Mouse (Mus musculus): ENCODE measurements around the gene Arid3b. TPM values are rescaled to one million over a fixed set of nuclear protein-coding genes. Genes with fewer than 3 reads are reported as not detected.

Arid3b gene
- total RNA-seq, 1 experiment = 23.4 TPM

- H3K9ac ChIP-seq (ENCODE audit: insufficient read depth, low read depth, low read length, poor library complexity, severe bottlenecking) = no peak overlapping the region
- H3K4me3 ChIP-seq (ENCODE audit: insufficient read depth in 1 of 2, low read depth in 1 of 2, low read length in 2 of 2, poor library complexity in 1 of 2, severe bottlenecking in 1 of 2) = no peak overlapping the region
- TF ChIP-seq HCFC1 (IDR thresholded peaks at IDR 0.05; ENCODE audit: borderline replicate concordance, insufficient read depth, low read length) (no peak), ZNF384 (IDR thresholded peaks at IDR 0.05; ENCODE audit: low read depth, low read length) (no peak), CHD2 (IDR thresholded peaks at IDR 0.05; ENCODE audit: low read depth, low read length) (no peak), ZC3H11A (IDR thresholded peaks at IDR 0.05; ENCODE audit: borderline replicate concordance, low read depth, low read length) (no peak), MAFK (IDR thresholded peaks at IDR 0.05; ENCODE audit: insufficient read depth, low read depth, low read length) (no peak)
- H3K9me3 ChIP-seq (ENCODE audit: control insufficient read depth, insufficient read depth, low read depth, low read length) = no peaks in the 10 kb centered on the region
- no peak overlapping the region for H3K27ac ChIP-seq (ENCODE audit: insufficient read depth, low read depth, low read length, poor library complexity, severe bottlenecking)
- peaks cover 6 to 14% of the 10 kb centered on the region in 2 experiments for H3K4me1 ChIP-seq (ENCODE audit: control insufficient read depth in 2 of 2, insufficient read depth in 2 of 2, low read length in 2 of 2, poor library complexity in 1 of 2)
- DNase-seq (ENCODE audit: low read depth, low spot score) = no peak
- in situ Hi-C loops (cut with MboI; ENCODE audit: low sequenced_read_pairs in 2 of 2, unreplicated experiment in 2 of 2) = no loop called here
- H3K36me3 ChIP-seq (ENCODE audit: control insufficient read depth, insufficient read depth, low read length, poor library complexity, severe bottlenecking) = peaks cover 26% of the 10 kb centered on the region
Observed at GRCm38 (mm10) chr9:57800325-57800975, 36.1 kb downstream of the Arid3b start.

DNA sequence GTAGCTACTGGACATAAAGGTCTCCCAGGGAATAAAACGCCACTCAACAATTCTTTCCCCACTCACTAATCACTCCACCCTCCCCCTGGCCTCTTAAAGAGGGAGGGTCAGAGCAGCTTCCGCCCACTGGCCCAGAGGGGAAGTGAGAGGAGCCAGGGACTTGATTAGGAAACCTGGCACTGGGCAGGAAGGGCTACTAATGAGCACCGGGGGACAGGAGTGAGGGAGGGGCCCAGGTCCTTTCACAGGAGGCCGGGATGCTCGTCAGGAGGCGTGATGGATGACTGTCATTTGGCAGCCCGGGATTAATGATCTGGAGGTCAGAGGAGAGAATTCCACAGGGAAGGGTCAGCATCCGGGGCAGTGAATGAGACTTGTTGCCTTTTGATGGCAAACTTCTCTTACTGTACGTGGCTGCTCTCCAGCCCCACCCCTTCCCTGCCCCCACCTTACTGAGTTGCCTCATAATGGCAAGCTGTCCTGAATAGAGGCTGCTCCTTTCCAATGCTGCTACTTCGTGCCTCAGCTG is 37.8 kb downstream of the Arid3b start:
- no peak overlapping the region for H3K4me3 ChIP-seq (ENCODE audit: insufficient read depth in 1 of 2, low read depth in 1 of 2, low read length in 2 of 2, poor library complexity in 1 of 2, severe bottlenecking in 1 of 2)
- no peaks in the 10 kb centered on the region for H3K9me3 ChIP-seq (ENCODE audit: control insufficient read depth, insufficient read depth, low read depth, low read length)
- no peak for DNase-seq (ENCODE audit: low read depth, low spot score)
- peaks cover 2 to 11% of the 10 kb centered on the region in 2 experiments; a peak in 2 of 4 replicates for H3K4me1 ChIP-seq (ENCODE audit: control insufficient read depth in 2 of 2, insufficient read depth in 2 of 2, low read length in 2 of 2, poor library complexity in 1 of 2)
- H3K27ac ChIP-seq (ENCODE audit: insufficient read depth, low read depth, low read length, poor library complexity, severe bottlenecking) = no peak overlapping the region
- no peak for TF ChIP-seq MAFK (IDR thresholded peaks at IDR 0.05; ENCODE audit: insufficient read depth, low read depth, low read length)
- no peak for TF ChIP-seq ZC3H11A (IDR thresholded peaks at IDR 0.05; ENCODE audit: borderline replicate concordance, low read depth, low read length)
- TF ChIP-seq HCFC1 (IDR thresholded peaks at IDR 0.05; ENCODE audit: borderline replicate concordance, insufficient read depth, low read length) = no peak
- TF ChIP-seq CHD2 (IDR thresholded peaks at IDR 0.05; ENCODE audit: low read depth, low read length) = no peak
- no peak for TF ChIP-seq ZNF384 (IDR thresholded peaks at IDR 0.05; ENCODE audit: low read depth, low read length)
- H3K36me3 ChIP-seq (ENCODE audit: control insufficient read depth, insufficient read depth, low read length, poor library complexity, severe bottlenecking) = peaks cover 35% of the 10 kb centered on the region
- in situ Hi-C loops (cut with MboI; ENCODE audit: low sequenced_read_pairs in 2 of 2, unreplicated experiment in 2 of 2) = no loop called here
- H3K9ac ChIP-seq (ENCODE audit: insufficient read depth, low read depth, low read length, poor library complexity, severe bottlenecking) = 0 out of 2 replicates have a peak overlapping the region, but pooled peaks have one; percentile 28

DNA sequence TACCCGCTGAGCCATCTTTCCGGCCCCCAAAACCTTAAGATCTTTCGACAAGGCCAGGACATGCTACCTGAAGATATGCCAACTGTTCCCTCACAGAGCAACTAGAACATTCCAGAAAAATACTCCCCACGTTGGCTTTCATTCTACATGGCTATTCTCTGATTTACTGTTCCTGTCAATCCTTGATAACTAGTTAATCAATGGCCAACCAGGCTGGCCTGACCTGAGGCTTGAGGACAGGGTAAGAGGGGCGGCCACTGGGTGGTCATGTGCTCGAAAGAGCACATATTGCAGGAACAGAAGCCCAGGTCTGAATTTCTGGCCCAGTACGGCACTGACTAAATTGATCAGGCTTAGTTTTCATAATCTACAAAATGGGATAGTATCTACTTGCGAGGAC is 39.1 kb downstream of the Arid3b start:
- H3K4me1 ChIP-seq (ENCODE audit: control insufficient read depth in 2 of 2, insufficient read depth in 2 of 2, low read length in 2 of 2, poor library complexity in 1 of 2) = peaks cover 2 to 11% of the 10 kb centered on the region in 2 experiments; a peak in 2 of 4 replicates
- in situ Hi-C loops (cut with MboI; ENCODE audit: low sequenced_read_pairs in 2 of 2, unreplicated experiment in 2 of 2) = no loop called here
- H3K36me3 ChIP-seq (ENCODE audit: control insufficient read depth, insufficient read depth, low read length, poor library complexity, severe bottlenecking) = peaks cover 39% of the 10 kb centered on the region
- no peak overlapping the region for H3K27ac ChIP-seq (ENCODE audit: insufficient read depth, low read depth, low read length, poor library complexity, severe bottlenecking)
- no peak for TF ChIP-seq ZNF384 (IDR thresholded peaks at IDR 0.05; ENCODE audit: low read depth, low read length)
- no peak for TF ChIP-seq MAFK (IDR thresholded peaks at IDR 0.05; ENCODE audit: insufficient read depth, low read depth, low read length)
- no peak for TF ChIP-seq HCFC1 (IDR thresholded peaks at IDR 0.05; ENCODE audit: borderline replicate concordance, insufficient read depth, low read length)
- no peak for TF ChIP-seq CHD2 (IDR thresholded peaks at IDR 0.05; ENCODE audit: low read depth, low read length)
- no peak for TF ChIP-seq ZC3H11A (IDR thresholded peaks at IDR 0.05; ENCODE audit: borderline replicate concordance, low read depth, low read length)
- no peak overlapping the region for H3K9ac ChIP-seq (ENCODE audit: insufficient read depth, low read depth, low read length, poor library complexity, severe bottlenecking)
- no peak for DNase-seq (ENCODE audit: low read depth, low spot score)
- no peaks in the 10 kb centered on the region for H3K9me3 ChIP-seq (ENCODE audit: control insufficient read depth, insufficient read depth, low read depth, low read length)
- H3K4me3 ChIP-seq (ENCODE audit: insufficient read depth in 1 of 2, low read depth in 1 of 2, low read length in 2 of 2, poor library complexity in 1 of 2, severe bottlenecking in 1 of 2) = no peak overlapping the region

- Histone ChIP-seq H3K27ac (ENCODE audit: insufficient read depth, low read depth, low read length, poor library complexity, severe bottlenecking) (no peak overlapping the region), H3K4me3 (ENCODE audit: insufficient read depth in 1 of 2, low read depth in 1 of 2, low read length in 2 of 2, poor library complexity in 1 of 2, severe bottlenecking in 1 of 2) (no peak overlapping the region), H3K9ac (ENCODE audit: insufficient read depth, low read depth, low read length, poor library complexity, severe bottlenecking) (no peak overlapping the region), H3K4me1 (ENCODE audit: control insufficient read depth in 2 of 2, insufficient read depth in 2 of 2, low read length in 2 of 2, poor library complexity in 1 of 2) (no peaks in the 10 kb centered on the region), H3K36me3 (ENCODE audit: control insufficient read depth, insufficient read depth, low read length, poor library complexity, severe bottlenecking) (peaks cover 23% of the 10 kb centered on the region), H3K9me3 (ENCODE audit: control insufficient read depth, insufficient read depth, low read depth, low read length) (no peaks in the 10 kb centered on the region)
- TF ChIP-seq ZC3H11A (IDR thresholded peaks at IDR 0.05; ENCODE audit: borderline replicate concordance, low read depth, low read length) (no peak), ZNF384 (IDR thresholded peaks at IDR 0.05; ENCODE audit: low read depth, low read length) (no peak), MAFK (IDR thresholded peaks at IDR 0.05; ENCODE audit: insufficient read depth, low read depth, low read length) (no peak), HCFC1 (IDR thresholded peaks at IDR 0.05; ENCODE audit: borderline replicate concordance, insufficient read depth, low read length) (no peak), CHD2 (IDR thresholded peaks at IDR 0.05; ENCODE audit: low read depth, low read length) (no peak)
- in situ Hi-C loops (cut with MboI; ENCODE audit: low sequenced_read_pairs in 2 of 2, unreplicated experiment in 2 of 2) = no loop called here
- DNase-seq (ENCODE audit: low read depth, low spot score) = no peak
Observed at GRCm38 (mm10) chr9:57789733-57790132, 46.9 kb downstream of the Arid3b start.
